Mouse (Mus musculus) C2C12 (cell line): ENCODE measurements around the gene Traf3ip1.

Source experiments
- CEBPB ChIP-seq: IDR thresholded peaks from one replicate; pipeline ENCODE4 v1.6.1; 2011; ENCODE audit warnings: low read depth, mild to moderate bottlenecking, control low read depth, moderate library complexity
- CTCF ChIP-seq: IDR thresholded peaks from one replicate; pipeline ENCODE4 v1.5.1; 2011; ENCODE audit not compliant: control insufficient read depth, insufficient read depth, insufficient read length
- FOSL1 ChIP-seq: IDR thresholded peaks from one replicate; pipeline ENCODE4 v1.8.0; 2011; ENCODE audit warnings: mild to moderate bottlenecking, low read length; ENCODE audit not compliant: poor library complexity, insufficient read depth, severe bottlenecking
- MAX ChIP-seq: IDR thresholded peaks from one replicate; pipeline ENCODE4 v1.6.1; 2011; ENCODE audit warnings: mild to moderate bottlenecking, control low read depth
- MYOD1 ChIP-seq: IDR thresholded peaks from one replicate; pipeline ENCODE4 v1.6.1; 2011; ENCODE audit warnings: low read depth; ENCODE audit not compliant: control insufficient read depth, insufficient read length
- MYOG ChIP-seq: IDR thresholded peaks from one replicate; pipeline ENCODE4 v1.6.1; 2011; ENCODE audit not compliant: control insufficient read depth, insufficient read length; ENCODE audit errors: extremely low read depth
- USF1 ChIP-seq: IDR thresholded peaks from one replicate; pipeline ENCODE4 v1.6.1; 2011; ENCODE audit warnings: low read depth, mild to moderate bottlenecking, control low read depth, moderate library complexity

- TF ChIP-seq CTCF (no peak), MAX (no peak), MYOG (no peak), CEBPB (no peak), USF1 (no peak), MYOD1 (no peak), FOSL1 (no peak)
Measured at GRCm38 (mm10) chr1:91543974-91544373, 49.5 kb downstream of the Traf3ip1 start.
